Comparison of ENCODE assay signal across 15 mouse cellular contexts in genomic region chr3:89188478-89188875, GRCm38 (mm10). TPM values are rescaled to one million over a fixed set of nuclear protein-coding genes. Genes with fewer than 3 reads are reported as not detected.
DNase-seq lines count a peak whose midpoint lies in the region; ATAC-seq and TF ChIP-seq lines count a peak whose summit lies in the region.
"Had no signal": no experiment of that assay in that cellular context is flagged by ENCODE, and none has a peak within 500 bp of the region (broad histone marks: within the 10 kb centered on the region; RNA-seq: fewer than 3 reads in every experiment).

No protein-coding gene starts in this region.

- H3K27me3 ChIP-seq in forebrain, embryonic 10.5 days (ENCODE audit: poor library complexity, severe bottlenecking), result peaks cover 24% of the 10 kb centered on the region
- H3K27me3 ChIP-seq in forebrain, postnatal 0 days (ENCODE audit: insufficient read depth, low read length), result no peaks in the 10 kb centered on the region
- no peaks in the 10 kb centered on the region for H3K27me3 ChIP-seq in spleen, adult 2 months (ENCODE audit: control insufficient read depth, insufficient read depth, low read length)
- H3K27me3 ChIP-seq in forebrain, embryonic 14.5 days (replicated peaks; ENCODE audit: control insufficient read depth, insufficient read depth, low read length), result no peaks in the 10 kb centered on the region
- H3K27me3 ChIP-seq: embryonic facial prominence, embryonic 15.5 days had no signal

- 60% methylated on average over 12 of the region's 12 CpGs for WGBS in forebrain, embryonic 10.5 days
- 66% methylated on average over 12 of the region's 12 CpGs for WGBS in forebrain, postnatal 0 days
- 49% methylated on average over 12 of the region's 12 CpGs for WGBS in spleen, adult 2 months
- WGBS in forebrain, embryonic 14.5 days, result 62% methylated on average over 12 of the region's 12 CpGs

- peak overlapping the region; percentile 65; the same call in 1 of the 2 replicates for H3K27ac ChIP-seq in forebrain, embryonic 10.5 days
- H3K27ac ChIP-seq in forebrain, postnatal 0 days (ENCODE audit: low read depth, low read length), result no peak overlapping the region
- H3K27ac ChIP-seq in spleen, adult 2 months (ENCODE audit: insufficient read depth, low read length), result peak overlapping the region; percentile 87
- no peak overlapping the region for H3K27ac ChIP-seq in forebrain, embryonic 14.5 days (ENCODE audit: low read depth, low read length)
- H3K27ac ChIP-seq: embryonic facial prominence, embryonic 15.5 days; macrophage had no signal

- TF ChIP-seq CTCF in forebrain, postnatal 0 days (IDR thresholded peaks at IDR 0.05; ENCODE audit: low read depth), result no peak
- no peak for TF ChIP-seq CTCF in spleen, adult 2 months (IDR thresholded peaks at IDR 0.05; ENCODE audit: extremely low read depth, insufficient read depth, insufficient read length, insufficient replicate concordance)

- ATAC-seq in forebrain, postnatal 0 days, result no peak
- peak; percentile 44 for ATAC-seq in inflammation-experienced regulatory T-cells, adult 6 months
- ATAC-seq in forebrain, embryonic 14.5 days, result no peak
- ATAC-seq: liver, postnatal 0 days had no signal

- H3K9me3 ChIP-seq in forebrain, embryonic 10.5 days, result no peaks in the 10 kb centered on the region
- no peaks in the 10 kb centered on the region for H3K9me3 ChIP-seq in forebrain, postnatal 0 days (ENCODE audit: low read length)
- H3K9me3 ChIP-seq in forebrain, embryonic 14.5 days (replicated peaks; ENCODE audit: control insufficient read depth, low read length), result no peaks in the 10 kb centered on the region
- H3K9me3 ChIP-seq: embryonic facial prominence, embryonic 15.5 days had no signal

- peaks cover 13% of the 10 kb centered on the region for H3K36me3 ChIP-seq in forebrain, embryonic 10.5 days (replicated peaks)
- peaks cover 19% of the 10 kb centered on the region for H3K36me3 ChIP-seq in forebrain, postnatal 0 days (ENCODE audit: insufficient read depth)
- H3K36me3 ChIP-seq in spleen, adult 2 months (ENCODE audit: control insufficient read depth, insufficient read depth, low read length), result no peaks in the 10 kb centered on the region
- peaks cover 8% of the 10 kb centered on the region; the same call in 1 of the 2 replicates for H3K36me3 ChIP-seq in forebrain, embryonic 14.5 days (ENCODE audit: control insufficient read depth, insufficient read depth, low read length)

- no peak for DNase-seq in forebrain, embryonic 10.5 days (ENCODE audit: extremely low spot score, low spot score)
- DNase-seq in forebrain, postnatal 0 days, result no peak
- peak in 1 of 2 experiments; percentile 35 for DNase-seq in spleen, adult 2 months (ENCODE audit: low read depth in 1 of 2, low spot score in 2 of 2)
- no peak for DNase-seq in spleen, adult 12 weeks (ENCODE audit: low spot score)
- DNase-seq in thymus, postnatal 25 days, result peak; percentile 74
- no peak for DNase-seq in forebrain, embryonic 14.5 days (ENCODE audit: low spot score)
- no peak for DNase-seq in adrenal gland, postnatal 25 days
- DNase-seq: adrenal gland, adult 2 months; heart, postnatal 36 days; kidney, adult 2 months; liver, postnatal 0 days had no signal

- peak; percentile 13; the same call in 1 of the 2 replicates for TF ChIP-seq POLR2A in spleen, adult 2 months (IDR thresholded peaks at IDR 0.05; ENCODE audit: low read depth, low read length)

- peak overlapping the region; percentile 0; the same call in 1 of the 2 replicates for H3K4me3 ChIP-seq in forebrain, embryonic 10.5 days
- no peak overlapping the region for H3K4me3 ChIP-seq in forebrain, postnatal 0 days (ENCODE audit: low read depth, low read length)
- peak overlapping the region; percentile 61 for H3K4me3 ChIP-seq in spleen, adult 2 months (ENCODE audit: extremely low read depth, insufficient read depth, insufficient read length)
- H3K4me3 ChIP-seq in forebrain, embryonic 14.5 days (ENCODE audit: low read depth, low read length), result no peak overlapping the region
- H3K4me3 ChIP-seq: embryonic facial prominence, embryonic 15.5 days had no signal

- H3K9ac ChIP-seq in forebrain, postnatal 0 days, result no peak overlapping the region
- H3K9ac ChIP-seq in forebrain, embryonic 14.5 days (ENCODE audit: low read length), result no peak overlapping the region
- H3K9ac ChIP-seq: embryonic facial prominence, embryonic 15.5 days; liver, postnatal 0 days had no signal

- peaks cover 52% of the 10 kb centered on the region for H3K4me1 ChIP-seq in forebrain, embryonic 10.5 days
- H3K4me1 ChIP-seq in forebrain, postnatal 0 days (ENCODE audit: insufficient read depth), result peaks cover 14% of the 10 kb centered on the region; the same call in 1 of the 2 replicates
- peaks cover 32% of the 10 kb centered on the region for H3K4me1 ChIP-seq in spleen, adult 2 months (ENCODE audit: control insufficient read depth, insufficient read depth, insufficient read length)
- peaks cover 6% of the 10 kb centered on the region for H3K4me1 ChIP-seq in forebrain, embryonic 14.5 days (ENCODE audit: control insufficient read depth, insufficient read depth, low read length)

- H3K4me2 ChIP-seq in forebrain, postnatal 0 days (ENCODE audit: low read depth), result no peak overlapping the region
- H3K4me2 ChIP-seq in forebrain, embryonic 14.5 days (ENCODE audit: low read length), result no peak overlapping the region
- H3K4me2 ChIP-seq: embryonic facial prominence, embryonic 15.5 days had no signal

RNA-seq across cellular contexts. Expression of gene Fam189b, which starts 5.5 kb away (rescaled TPM):
- polyA plus RNA-seq in forebrain, embryonic 10.5 days (2016; fragmentation: Nextera tagmentation; extraction: Ambion mirVana), result 25.1 and 25.6 TPM in 2 replicates
- total RNA-seq in forebrain, postnatal 0 days (2014; rRNA removed), result 8.9 and 12.7 TPM in 2 replicates
- polyA plus RNA-seq in forebrain, postnatal 0 days (2015; fragmentation: Nextera tagmentation; extraction: Ambion mirVana), result 23.8 and 31.8 TPM in 2 replicates
- polyA plus RNA-seq in spleen, adult 2 months (2012; rRNA removed), result 104 and 115 TPM in 2 replicates
- 100 to 1,000 TPM; 132 to 223 (median 213) TPM for polyA plus RNA-seq in inflammation-experienced regulatory T-cells, adult 6 months (2017; shearing (Covaris generic))
- 14.7 and 21.7 TPM in 2 replicates for polyA plus RNA-seq in forebrain, embryonic 14.5 days (2014; fragmentation: Nextera tagmentation; extraction: Ambion mirVana)
- total RNA-seq in adrenal gland, postnatal 25 days (2021), result 17.1 and 23.7 TPM in 2 replicates

RNA-seq across cellular contexts. Expression of gene Scamp3, which starts 11.2 kb away (rescaled TPM):
- polyA plus RNA-seq in forebrain, embryonic 10.5 days (2016; fragmentation: Nextera tagmentation; extraction: Ambion mirVana), result 100 and 103 TPM in 2 replicates
- 44.3 and 63.7 TPM in 2 replicates for total RNA-seq in forebrain, postnatal 0 days (2014; rRNA removed)
- polyA plus RNA-seq in forebrain, postnatal 0 days (2015; fragmentation: Nextera tagmentation; extraction: Ambion mirVana), result 116 and 124 TPM in 2 replicates
- polyA plus RNA-seq in spleen, adult 2 months (2012; rRNA removed), result 120 and 134 TPM in 2 replicates
- 100 to 1,000 TPM; 168 to 216 (median 185) TPM for polyA plus RNA-seq in inflammation-experienced regulatory T-cells, adult 6 months (2017; shearing (Covaris generic))
- polyA plus RNA-seq in forebrain, embryonic 14.5 days (2014; fragmentation: Nextera tagmentation; extraction: Ambion mirVana), result 90.5 and 104 TPM in 2 replicates
- total RNA-seq in adrenal gland, postnatal 25 days (2021), result 98.4 and 112 TPM in 2 replicates

RNA-seq across cellular contexts. Expression of gene Gba, which starts 14.3 kb away (rescaled TPM):
- polyA plus RNA-seq in forebrain, embryonic 10.5 days (2016; fragmentation: Nextera tagmentation; extraction: Ambion mirVana), result 34.2 and 34.7 TPM in 2 replicates
- 46.9 and 51.1 TPM in 2 replicates for total RNA-seq in forebrain, postnatal 0 days (2014; rRNA removed)
- polyA plus RNA-seq in forebrain, postnatal 0 days (2015; fragmentation: Nextera tagmentation; extraction: Ambion mirVana), result 40.4 and 41.7 TPM in 2 replicates
- 59.6 and 66.6 TPM in 2 replicates for polyA plus RNA-seq in spleen, adult 2 months (2012; rRNA removed)
- 10 to 100 TPM; 63.7 to 86.1 (median 85.1) TPM for polyA plus RNA-seq in inflammation-experienced regulatory T-cells, adult 6 months (2017; shearing (Covaris generic))
- 45.6 and 47.9 TPM in 2 replicates for polyA plus RNA-seq in forebrain, embryonic 14.5 days (2014; fragmentation: Nextera tagmentation; extraction: Ambion mirVana)
- total RNA-seq in adrenal gland, postnatal 25 days (2021), result 72.4 and 79.0 TPM in 2 replicates

RNA-seq across cellular contexts. Expression of gene Clk2, which starts 23.9 kb away (rescaled TPM):
- polyA plus RNA-seq in forebrain, embryonic 10.5 days (2016; fragmentation: Nextera tagmentation; extraction: Ambion mirVana), result 33.7 and 34.2 TPM in 2 replicates
- 35.6 and 43.1 TPM in 2 replicates for total RNA-seq in forebrain, postnatal 0 days (2014; rRNA removed)
- polyA plus RNA-seq in forebrain, postnatal 0 days (2015; fragmentation: Nextera tagmentation; extraction: Ambion mirVana), result 11.2 and 12.8 TPM in 2 replicates
- 66.6 and 72.2 TPM in 2 replicates for polyA plus RNA-seq in spleen, adult 2 months (2012; rRNA removed)
- 10 to 100 TPM; 12.5 to 29.0 (median 24.7) TPM for polyA plus RNA-seq in inflammation-experienced regulatory T-cells, adult 6 months (2017; shearing (Covaris generic))
- polyA plus RNA-seq in forebrain, embryonic 14.5 days (2014; fragmentation: Nextera tagmentation; extraction: Ambion mirVana), result 17.0 and 17.9 TPM in 2 replicates
- total RNA-seq in adrenal gland, postnatal 25 days (2021), result 98.4 and 103 TPM in 2 replicates

RNA-seq across cellular contexts. Expression of gene Thbs3, which starts 26.5 kb away (rescaled TPM):
- 65.8 and 78.2 TPM in 2 replicates for polyA plus RNA-seq in forebrain, embryonic 10.5 days (2016; fragmentation: Nextera tagmentation; extraction: Ambion mirVana)
- 53.6 and 74.1 TPM in 2 replicates for total RNA-seq in forebrain, postnatal 0 days (2014; rRNA removed)
- 31.1 and 42.8 TPM in 2 replicates for polyA plus RNA-seq in forebrain, postnatal 0 days (2015; fragmentation: Nextera tagmentation; extraction: Ambion mirVana)
- polyA plus RNA-seq in spleen, adult 2 months (2012; rRNA removed), result 2.9 and 3.4 TPM in 2 replicates
- polyA plus RNA-seq in inflammation-experienced regulatory T-cells, adult 6 months (2017; shearing (Covaris generic)), result 1 to 10 TPM in 2 of 3 experiments, under 1 TPM in 1; 0.48 to 3.3 (median 2.7) TPM
- polyA plus RNA-seq in forebrain, embryonic 14.5 days (2014; fragmentation: Nextera tagmentation; extraction: Ambion mirVana), result 49.9 and 57.2 TPM in 2 replicates
- 6.1 and 8.7 TPM in 2 replicates for total RNA-seq in adrenal gland, postnatal 25 days (2021)
- total RNA-seq: granulocyte monocyte progenitor cell, adult 5-6 weeks had no signal

Comparison
In these comparisons a context has a peak if more than half of its experiments do, and no peak if none do; other contexts are left out.
1. H3K27ac ChIP-seq: peak in forebrain, embryonic 10.5 days (single experiment) and spleen, adult 2 months (single experiment); none in forebrain, postnatal 0 days (single experiment) and forebrain, embryonic 14.5 days (single experiment).
2. H3K4me3 ChIP-seq: peak in forebrain, embryonic 10.5 days (single experiment) and spleen, adult 2 months (single experiment); none in forebrain, postnatal 0 days (single experiment) and forebrain, embryonic 14.5 days (single experiment).